Mouse (Mus musculus): ENCODE measurements around the gene Maml3.

GRCm38 (mm10) chr3:51830821-51831429 is 274.0 kb downstream of the Maml3 start:
- TF ChIP-seq POLR2A (IDR thresholded peaks at IDR 0.05; ENCODE audit: insufficient read length, low read depth) (no peak), E2F4 (IDR thresholded peaks at IDR 0.05; ENCODE audit: insufficient read depth) (no peak), TCF12 (IDR thresholded peaks at IDR 0.05; ENCODE audit: insufficient read depth, poor library complexity, severe bottlenecking) (no peak)

All from myocyte (in vitro differentiated cells).